Mouse (Mus musculus) layer of hippocampus, postnatal 36 days (tissue): ENCODE results near the gene Npas1. TPM values are rescaled to one million over a fixed set of nuclear protein-coding genes. Genes with fewer than 3 reads are reported as not detected.

ENCODE experiments used
- DNase-seq, 2 experiments: peaks; one replicate each; pipeline ENCODE4 v3.0.0; 2022
- total RNA-seq, 2 experiments: library from RNA; stranded (reverse); gene quantifications; 2 replicates each; pipeline ENCODE4 v1.2.3; 2021

The Npas1 gene
- 10 to 100 TPM; 17.9 to 20.2 TPM for total RNA-seq

DNA sequence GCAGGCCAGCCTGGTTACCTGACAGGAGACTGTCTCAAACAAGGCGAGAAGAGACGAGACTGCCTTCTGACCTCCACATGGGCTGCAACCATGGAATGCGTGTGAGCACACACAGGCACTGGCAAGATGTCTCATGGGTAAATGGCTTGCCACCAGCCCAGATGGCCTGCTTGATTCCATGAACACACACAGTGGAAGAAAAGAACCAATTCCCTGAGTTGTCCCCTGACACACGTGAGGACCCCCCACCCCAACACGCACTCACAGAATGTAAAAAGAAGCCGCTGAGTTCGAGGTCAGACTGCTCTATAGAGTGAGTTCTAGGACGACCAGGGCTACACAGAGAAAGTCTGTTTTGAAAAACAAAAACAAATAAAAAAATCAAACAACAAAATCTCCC lies at the start of gene Npas1:
Gene Npas1 (minus strand): TSS at position 101 of the 400 bp plus-strand sequence.
- no peak for DNase-seq

DNA sequence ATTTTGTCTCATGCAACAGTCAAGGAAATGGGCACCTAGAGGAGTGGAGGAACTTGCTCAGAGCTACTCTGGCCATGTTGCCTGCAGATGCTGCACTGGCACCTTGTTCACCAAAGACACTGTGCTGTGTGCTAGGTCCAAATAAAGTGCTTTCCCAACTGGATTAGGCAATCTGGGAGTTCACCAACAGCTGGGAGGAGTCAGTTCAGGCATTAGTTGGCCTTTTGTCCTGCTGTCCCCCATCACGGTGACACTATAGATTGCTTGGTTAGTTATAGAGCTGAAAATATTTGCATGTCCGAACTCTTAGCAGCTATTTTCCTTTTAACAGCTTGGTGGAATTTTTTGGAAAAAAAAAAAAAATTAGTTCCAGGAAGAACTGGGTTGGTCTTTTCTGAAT lies 48.5 kb upstream of the Npas1 start:
- DNase-seq = no peak

DNA sequence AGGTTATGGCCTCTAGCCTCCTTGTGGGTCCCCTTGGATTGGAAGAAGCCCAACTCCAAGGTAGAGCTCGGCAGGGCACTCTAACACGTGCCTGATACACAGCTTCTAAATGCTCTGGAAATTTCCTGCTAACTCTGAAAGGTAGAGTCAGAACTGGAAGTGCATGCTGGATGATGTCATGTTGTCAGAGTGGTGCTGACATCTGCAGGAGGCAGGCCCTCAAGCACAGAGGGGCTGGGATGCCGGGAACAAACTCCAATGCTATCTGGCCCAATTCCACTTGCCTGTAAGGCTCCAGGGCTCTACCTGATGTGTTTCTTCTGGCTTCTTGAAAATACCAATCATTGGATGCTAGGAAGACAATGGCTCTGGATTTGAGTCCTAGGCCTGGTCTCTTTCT lies 47.9 kb upstream of the Npas1 start:
- no peak for DNase-seq

DNA sequence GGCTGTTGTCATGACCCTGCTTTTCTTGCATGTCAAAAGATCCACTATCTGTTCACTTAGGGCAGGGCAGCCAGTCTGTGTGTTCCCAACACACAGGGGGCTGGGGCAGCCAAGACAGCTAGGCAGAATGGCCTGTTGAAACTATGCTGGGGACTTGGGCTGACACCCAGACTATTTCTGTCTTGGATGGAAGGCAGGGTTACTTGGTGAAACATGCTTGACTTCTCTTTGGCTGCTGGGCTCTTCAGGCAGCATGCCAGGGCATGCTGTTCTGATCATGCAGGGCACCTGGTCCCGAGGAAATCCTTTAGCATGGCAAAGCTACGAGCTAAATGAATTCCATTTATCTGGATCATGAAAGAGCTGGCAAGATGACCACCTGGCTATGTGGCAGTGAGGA lies 46.8 kb upstream of the Npas1 start:
- no peak for DNase-seq

- no peak for DNase-seq
Measured at GRCm38 (mm10) chr7:16519310-16519709, 41.8 kb upstream of the Npas1 start.

DNA sequence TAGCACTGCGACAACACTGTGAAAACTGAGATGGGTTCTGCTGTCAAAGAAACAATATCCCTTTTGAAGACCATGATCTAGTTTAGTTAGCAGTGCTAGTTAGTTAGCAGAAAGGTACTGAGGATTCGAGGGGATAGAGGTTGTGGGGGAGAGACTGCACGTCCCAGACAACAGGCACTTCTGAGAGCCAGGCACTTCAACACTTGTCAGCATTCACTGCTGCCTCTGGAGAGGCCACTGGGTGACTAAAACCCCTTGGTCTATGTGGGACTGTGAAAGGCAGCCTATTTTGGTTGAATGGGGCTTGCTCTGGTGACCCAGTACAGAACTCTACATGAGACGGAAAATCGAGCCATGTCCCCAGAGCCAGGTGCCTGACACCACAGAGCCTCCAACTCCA lies 39.7 kb upstream of the Npas1 start:
- no peak for DNase-seq

DNA sequence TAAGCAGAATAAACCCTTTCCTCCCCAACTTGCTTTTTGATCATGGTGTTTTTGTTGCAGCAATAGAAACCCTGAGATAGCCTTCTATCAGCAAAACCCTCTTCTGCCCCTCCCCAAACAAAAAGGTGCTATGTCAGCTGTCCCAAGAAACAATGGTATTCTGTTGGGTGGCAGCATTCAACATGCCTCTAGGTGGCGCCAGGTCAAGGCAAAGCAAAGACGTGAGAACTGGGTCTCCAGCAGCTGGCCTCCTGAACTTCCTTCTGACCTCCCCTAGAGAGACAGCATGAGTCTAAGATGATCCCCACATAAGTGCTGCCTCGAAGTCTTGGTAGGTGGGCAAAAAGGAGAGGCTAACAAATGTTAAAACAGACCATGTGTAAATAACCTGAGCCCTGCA lies 29.8 kb upstream of the Npas1 start:
- DNase-seq = no peak

GRCm38 (mm10) chr7:16505226-16505593 lies 27.7 kb upstream of the Npas1 start:
- no peak for DNase-seq

- DNase-seq = no peak
Measured at GRCm38 (mm10) chr7:16504573-16505225, 27.2 kb upstream of the Npas1 start.

- no peak for DNase-seq
Measured at GRCm38 (mm10) chr7:16501571-16501970, 24.0 kb upstream of the Npas1 start.

- no peak for DNase-seq
Measured at GRCm38 (mm10) chr7:16499671-16500104, 22.2 kb upstream of the Npas1 start.

DNA sequence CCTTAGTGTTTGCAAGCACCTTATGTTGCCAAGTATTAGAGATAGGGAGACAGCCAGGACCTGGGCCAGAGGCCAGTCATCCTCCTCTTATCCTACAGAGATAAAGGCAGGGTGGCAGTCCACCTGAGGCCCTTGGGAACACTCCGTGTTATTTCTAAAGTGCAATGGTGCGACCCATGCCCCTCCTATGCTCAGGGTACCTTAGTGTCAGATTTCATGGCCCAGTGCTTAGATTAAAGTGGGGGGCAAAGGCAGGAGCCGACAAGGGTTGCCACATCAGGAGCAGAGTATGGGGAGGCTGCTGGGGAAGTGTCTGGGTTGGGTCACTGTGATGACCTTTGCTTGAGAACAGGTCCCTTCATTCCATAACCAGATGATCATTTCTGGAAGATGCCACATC lies 18.7 kb upstream of the Npas1 start:
- no peak for DNase-seq

DNA sequence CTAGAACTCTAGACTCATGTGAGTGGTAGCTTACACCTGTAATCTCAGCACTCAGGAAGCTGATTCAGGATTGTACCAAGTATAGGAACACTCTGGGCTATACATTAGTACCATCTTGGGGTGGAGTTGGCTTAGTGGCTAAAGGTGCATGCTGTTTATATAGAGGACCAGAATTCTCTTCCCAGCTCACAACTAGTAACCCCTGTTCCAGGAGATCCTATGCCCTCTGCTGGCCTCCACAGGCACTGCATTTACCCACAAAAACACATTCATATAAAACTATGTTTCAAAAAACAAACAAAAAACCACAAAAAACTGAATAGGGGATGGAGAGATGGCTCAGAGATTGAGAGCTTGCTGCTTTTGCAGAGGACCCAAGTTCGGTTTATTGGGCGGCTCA lies 15.8 kb upstream of the Npas1 start:
- no peak for DNase-seq

DNA sequence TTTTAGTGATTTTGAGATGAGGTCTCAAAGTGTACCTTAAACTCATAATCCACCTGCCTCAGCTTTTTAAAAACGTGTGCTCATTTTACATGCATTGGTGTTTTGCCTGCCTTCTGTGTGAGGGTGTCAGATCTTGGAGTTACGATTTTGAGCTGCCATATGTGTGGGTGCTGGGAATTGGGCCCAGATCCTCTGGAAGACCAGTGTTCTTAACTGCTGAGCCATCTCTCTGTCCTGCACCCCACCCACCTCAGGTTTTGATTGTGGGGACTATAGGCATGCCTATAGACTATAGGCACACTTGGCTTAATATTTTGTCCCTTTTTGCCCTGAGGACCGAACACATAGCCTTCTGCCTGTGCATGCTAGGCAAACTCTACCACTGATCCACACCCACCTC lies 14.7 kb upstream of the Npas1 start:
- no peak for DNase-seq

- peak in 1 of 2 experiments; percentile 49 for DNase-seq
Measured at GRCm38 (mm10) chr7:16491759-16492158, 14.2 kb upstream of the Npas1 start.

DNA sequence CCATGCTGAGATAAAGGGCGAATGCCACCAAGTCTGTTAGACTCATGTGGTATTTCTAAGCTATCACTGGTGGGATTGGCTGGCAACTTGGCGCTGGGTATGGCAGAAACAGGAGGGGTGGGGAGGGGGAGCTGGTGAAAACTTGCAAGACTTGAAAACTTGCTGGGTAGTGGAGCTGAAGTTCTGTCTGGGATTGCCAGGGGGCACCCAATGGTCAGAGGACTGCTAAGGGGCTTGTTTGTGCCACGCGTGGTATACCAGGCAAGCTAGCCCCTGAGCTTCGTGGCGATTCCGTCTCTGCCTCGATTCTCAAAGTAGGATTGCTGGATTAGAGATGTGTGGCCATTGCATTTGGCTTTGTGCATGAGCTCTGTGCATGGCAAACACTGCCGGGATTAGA lies 12.4 kb upstream of the Npas1 start:
- no peak for DNase-seq

DNA sequence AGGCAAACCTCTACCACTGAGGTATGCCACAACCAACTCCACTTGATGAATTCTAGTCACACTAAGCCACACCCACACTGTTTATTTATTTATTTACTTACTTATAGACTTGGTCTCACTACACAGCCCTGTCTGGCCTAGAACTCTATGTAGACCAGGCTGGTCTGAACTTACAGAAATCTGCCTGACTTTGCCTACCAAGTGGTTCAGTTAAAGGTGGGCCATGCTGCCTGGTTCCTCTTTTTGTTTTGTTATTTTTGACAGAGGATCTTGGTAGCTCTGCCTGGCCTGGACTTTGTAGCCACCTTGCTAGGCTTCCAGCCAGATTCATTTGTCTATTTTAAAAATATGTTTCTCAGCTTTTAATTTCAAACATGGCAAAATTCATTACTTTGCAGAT lies 11.3 kb upstream of the Npas1 start:
- DNase-seq = no peak

DNA sequence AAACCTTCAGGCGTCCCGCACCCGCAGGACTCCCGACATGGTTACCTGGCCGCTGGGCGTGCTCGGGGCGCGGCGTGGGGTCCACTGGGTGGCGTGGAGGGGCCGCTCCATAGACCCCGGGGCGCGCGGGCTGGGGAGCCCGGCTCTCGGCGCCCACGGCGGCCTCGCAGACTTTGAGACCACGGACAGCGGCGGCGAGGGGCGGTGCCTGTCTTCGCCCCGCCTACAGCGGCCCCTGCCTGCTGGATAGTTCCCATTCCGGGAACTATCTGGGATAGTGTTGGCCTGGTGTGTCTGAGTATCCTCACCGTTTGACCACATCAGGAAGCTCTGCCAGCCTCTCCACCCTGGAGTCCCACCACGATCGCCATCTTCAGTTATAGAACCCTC lies 933 bp downstream of the Npas1 start:
- DNase-seq = no peak

- no peak for DNase-seq
Measured at GRCm38 (mm10) chr7:16475764-16476599, 1.5 kb downstream of the Npas1 start.

GRCm38 (mm10) chr7:16475321-16475720 lies 2.2 kb downstream of the Npas1 start:
- DNase-seq = no peak

DNA sequence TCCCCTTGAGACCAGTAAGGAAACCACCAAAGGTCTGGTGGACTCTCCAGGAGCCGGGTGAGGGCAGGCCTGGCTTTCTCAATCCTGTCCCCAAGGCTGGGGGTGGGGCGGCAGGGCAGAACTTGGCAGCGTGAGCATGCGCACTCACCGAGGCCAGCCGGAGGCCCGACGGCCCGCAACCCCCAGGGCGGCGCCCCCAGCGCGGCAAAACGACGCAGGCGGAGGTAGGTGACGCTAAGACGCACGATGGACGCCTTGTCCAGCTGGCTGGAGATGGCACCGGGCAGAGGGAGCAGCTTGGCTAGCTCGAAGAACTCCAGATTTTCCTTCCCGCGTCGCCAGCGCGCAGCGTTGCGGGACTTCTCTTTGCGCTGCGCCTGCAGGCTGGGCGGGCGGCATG lies 3.1 kb downstream of the Npas1 start:
- DNase-seq = no peak

GRCm38 (mm10) chr7:16473847-16474246 lies 3.7 kb downstream of the Npas1 start:
- no peak for DNase-seq

GRCm38 (mm10) chr7:16472116-16472709 lies 5.3 kb downstream of the Npas1 start:
- no peak for DNase-seq

DNA sequence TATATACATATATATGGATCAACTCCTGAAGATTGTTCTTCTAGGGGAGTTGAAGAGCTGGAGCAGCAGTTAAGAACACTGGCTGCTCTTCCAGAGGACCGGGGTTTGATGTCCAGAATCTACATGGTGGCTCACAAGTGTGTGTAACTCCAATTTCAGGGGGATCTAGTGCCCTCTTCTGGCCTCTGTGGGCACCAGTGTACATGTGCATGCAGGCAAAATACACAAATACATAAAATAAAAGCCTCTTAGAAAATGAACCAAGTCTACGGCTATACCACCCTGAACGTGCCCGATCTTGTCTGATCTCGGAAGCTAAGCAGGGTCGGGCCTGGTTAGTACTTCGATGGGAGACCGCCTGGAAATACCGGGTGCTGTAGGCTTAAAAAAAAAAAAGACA lies 6.0 kb downstream of the Npas1 start:
- DNase-seq = no peak
